Mouse (Mus musculus) urinary bladder, adult 18-20 months (tissue): ENCODE results near the gene Klk8.

ENCODE experiments used
- DNase-seq, 2 experiments: peaks; one replicate each; pipeline ENCODE4 v3.0.0; 2022; ENCODE audit warnings: low spot score in 2 of 2, mixed read lengths in 2 of 2

Klk8 gene

GRCm38 (mm10) chr7:43789295-43789694, 8.1 kb upstream of the Klk8 start:
- DNase-seq = no peak

GRCm38 (mm10) chr7:43791591-43791990, 5.8 kb upstream of the Klk8 start, which contains the start of gene Klk9:
Gene Klk9, plus strand, starts transcription at chr7:43791891.
- DNase-seq = no peak

- no peak for DNase-seq
These were observed 1.0 kb upstream of the Klk8 start for GRCm38 (mm10) chr7:43796355-43796754.

GRCm38 (mm10) chr7:43797844-43798462, 576 bp downstream of the Klk8 start:
- DNase-seq = no peak

GRCm38 (mm10) chr7:43799876-43800275, 2.5 kb downstream of the Klk8 start:
- DNase-seq = no peak

- no peak for DNase-seq
These were observed 13.6 kb downstream of the Klk8 start, which contains the start of gene Klk7 for GRCm38 (mm10) chr7:43810994-43811393. Gene Klk7, plus strand, starts transcription at chr7:43811294.

GRCm38 (mm10) chr7:43815211-43815610, 17.8 kb downstream of the Klk8 start:
- DNase-seq = no peak

GRCm38 (mm10) chr7:43816746-43817145, 19.4 kb downstream of the Klk8 start:
- no peak for DNase-seq

GRCm38 (mm10) chr7:43821581-43821980, 24.2 kb downstream of the Klk8 start:
- no peak for DNase-seq

- DNase-seq = no peak
These were observed 26.8 kb downstream of the Klk8 start, which contains the start of gene Klk6 for GRCm38 (mm10) chr7:43824199-43824598. Gene Klk6, plus strand, starts transcription at chr7:43824499.

GRCm38 (mm10) chr7:43826056-43826455, 28.7 kb downstream of the Klk8 start:
- no peak for DNase-seq

GRCm38 (mm10) chr7:43827706-43828105, 30.3 kb downstream of the Klk8 start:
- no peak for DNase-seq

GRCm38 (mm10) chr7:43829006-43829405, 31.6 kb downstream of the Klk8 start:
- no peak for DNase-seq

GRCm38 (mm10) chr7:43841701-43842100, 44.3 kb downstream of the Klk8 start, which contains the start of gene Klk5:
Gene Klk5, plus strand, starts transcription at chr7:43841971.
- no peak for DNase-seq

- no peak for DNase-seq
These were observed 46.4 kb downstream of the Klk8 start for GRCm38 (mm10) chr7:43843801-43844200.

- no peak for DNase-seq
These were observed 54.2 kb downstream of the Klk8 start for GRCm38 (mm10) chr7:43851616-43852015.
